Mouse (Mus musculus): ENCODE data around the gene Eps8.

The Eps8 gene

GRCm38 (mm10) chr6:137560358-137560859, 94.3 kb downstream of the Eps8 start:
- DNase-seq = peak; percentile 44

GRCm38 (mm10) chr6:137558840-137559239, 95.8 kb downstream of the Eps8 start:
- no peak for DNase-seq

GRCm38 (mm10) chr6:137557671-137558070, 97.0 kb downstream of the Eps8 start:
- no peak for DNase-seq

DNA sequence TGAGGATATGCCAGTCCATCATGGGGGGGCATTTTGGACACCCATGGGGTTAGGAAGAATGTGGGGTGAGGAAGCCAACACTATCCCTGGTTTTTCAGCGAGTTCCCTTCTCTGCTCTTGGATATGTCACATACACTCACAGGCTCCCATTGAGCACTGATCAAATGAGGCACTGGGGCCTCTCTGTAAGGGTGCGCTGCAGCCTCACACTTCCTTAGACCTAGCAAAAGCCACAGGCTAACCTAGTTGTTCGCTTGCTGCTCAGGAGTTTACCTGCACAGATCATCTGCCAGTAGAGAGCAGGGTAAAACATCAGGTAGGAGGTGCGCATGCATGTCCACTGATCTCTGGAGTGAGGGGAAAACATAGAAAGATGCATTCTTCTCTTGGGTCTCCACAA, 97.5 kb downstream of the Eps8 start:
- DNase-seq = no peak

DNA sequence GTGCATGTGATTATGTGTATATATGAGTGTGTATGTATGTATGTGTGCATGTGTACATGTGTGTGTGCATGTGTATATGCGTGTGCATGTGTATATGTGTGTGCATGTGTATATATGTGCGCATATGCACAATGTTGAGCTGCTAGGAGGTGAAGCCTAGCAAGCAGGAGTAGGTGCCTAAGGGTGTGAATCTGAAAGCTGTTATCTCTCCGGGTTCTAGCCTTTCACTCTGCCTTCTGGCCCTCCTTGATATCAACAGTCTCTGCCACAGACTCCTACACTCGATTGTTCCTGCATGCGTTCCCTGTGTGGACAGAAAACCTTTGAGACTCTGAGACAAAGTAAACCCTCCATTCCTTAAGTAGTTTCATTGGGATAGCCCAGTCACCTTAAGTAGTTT, 98.0 kb downstream of the Eps8 start:
- DNase-seq = no peak

GRCm38 (mm10) chr6:137550181-137550580, 104.5 kb downstream of the Eps8 start:
- no peak for DNase-seq

GRCm38 (mm10) chr6:137548613-137549012, 106.1 kb downstream of the Eps8 start:
- DNase-seq = no peak

GRCm38 (mm10) chr6:137547555-137547954, 107.1 kb downstream of the Eps8 start:
- no peak for DNase-seq

DNA sequence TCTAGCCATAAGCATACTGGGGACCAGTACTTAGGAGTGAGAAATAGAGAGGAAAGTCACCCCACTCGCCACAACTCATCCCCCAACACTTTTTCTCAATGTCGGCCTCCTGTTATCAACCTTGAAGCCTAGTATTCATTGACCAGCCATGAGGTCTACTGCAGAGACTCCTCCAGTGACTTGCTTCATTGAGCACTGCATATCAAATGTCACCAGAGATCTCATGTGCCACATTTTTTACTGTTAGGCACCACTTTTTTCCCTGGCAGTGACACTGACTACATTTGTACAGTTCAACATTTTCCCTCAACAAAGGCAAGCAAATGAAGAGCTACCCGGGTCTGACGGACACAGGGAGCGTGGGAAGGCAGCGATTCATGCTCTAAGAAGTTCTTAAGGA, 108.6 kb downstream of the Eps8 start:
- DNase-seq = no peak

- DNase-seq = no peak
Measured at GRCm38 (mm10) chr6:137545341-137545740, 109.3 kb downstream of the Eps8 start.

- peak; percentile 63 for DNase-seq
Measured at GRCm38 (mm10) chr6:137542231-137543152, 112.2 kb downstream of the Eps8 start.

- DNase-seq = no peak
Measured at GRCm38 (mm10) chr6:137541216-137542176, 113.2 kb downstream of the Eps8 start.

GRCm38 (mm10) chr6:137540800-137541199, 113.9 kb downstream of the Eps8 start:
- no peak for DNase-seq

- no peak for DNase-seq
Measured at GRCm38 (mm10) chr6:137540346-137540745, 114.3 kb downstream of the Eps8 start.

DNA sequence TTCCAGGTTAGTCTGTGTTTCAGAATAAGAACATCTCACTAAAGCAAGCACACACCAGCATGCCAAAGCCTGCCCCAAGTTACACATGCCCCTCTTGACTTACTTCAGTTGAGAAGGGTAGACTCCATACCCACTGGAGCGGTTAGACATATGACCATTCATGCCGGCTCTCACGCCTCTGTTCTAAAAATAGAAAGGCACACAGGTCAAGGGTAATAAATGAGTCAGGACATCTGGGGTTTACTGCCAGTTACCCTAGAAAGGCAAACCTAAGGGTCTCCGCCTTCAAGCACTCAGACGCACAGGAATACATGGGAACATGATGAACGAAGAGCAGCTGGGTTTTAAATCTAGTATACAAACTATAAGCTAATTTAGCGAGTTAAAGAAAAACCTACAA, 115.5 kb downstream of the Eps8 start:
- DNase-seq = no peak

- no peak for DNase-seq
Measured at GRCm38 (mm10) chr6:137532758-137533157, 121.9 kb downstream of the Eps8 start.

- no peak for DNase-seq
Measured at GRCm38 (mm10) chr6:137525769-137526168, 128.9 kb downstream of the Eps8 start.

DNA sequence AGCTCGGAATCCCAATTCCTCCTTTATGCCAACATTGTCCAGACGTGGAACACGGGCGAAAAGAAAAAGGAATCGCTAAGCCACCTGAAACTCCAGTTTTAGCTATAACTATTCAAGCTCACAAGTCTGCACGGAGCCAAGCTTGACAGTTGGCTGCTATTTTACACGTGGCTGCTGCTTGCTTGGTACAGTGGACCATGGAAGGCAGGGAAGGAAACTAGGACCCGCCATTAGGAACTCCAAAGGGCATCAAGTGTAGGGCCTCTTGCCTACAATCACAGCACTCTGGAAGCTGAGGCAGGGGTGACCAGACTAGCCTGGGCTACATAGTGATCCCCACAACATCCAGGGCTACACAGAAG, 134.4 kb downstream of the Eps8 start:
- no peak for DNase-seq

- DNase-seq = no peak
Measured at GRCm38 (mm10) chr6:137519529-137520342, 134.9 kb downstream of the Eps8 start.

GRCm38 (mm10) chr6:137514872-137515271, 139.8 kb downstream of the Eps8 start:
- no peak for DNase-seq

DNA sequence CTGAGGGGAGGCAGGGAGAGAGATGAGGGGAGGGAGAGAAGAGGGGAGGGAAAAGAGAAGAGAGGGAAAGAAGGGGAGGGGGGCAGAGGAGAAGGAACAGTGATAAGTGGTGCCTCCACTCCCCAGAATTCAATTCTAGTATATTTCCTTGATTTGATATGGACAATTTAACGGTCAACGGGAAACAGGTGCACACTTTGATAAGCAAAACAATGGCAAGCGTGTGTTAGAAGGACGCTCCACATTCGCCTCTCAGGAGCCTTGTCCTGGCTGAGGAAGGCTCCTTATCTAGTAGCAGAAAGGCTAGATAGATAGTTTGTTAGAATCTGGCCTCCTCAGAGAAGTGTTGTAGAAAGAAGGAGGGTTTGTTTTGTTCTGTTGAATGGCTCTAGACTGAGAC, 141.9 kb downstream of the Eps8 start:
- no peak for DNase-seq

- no peak for DNase-seq
Measured at GRCm38 (mm10) chr6:137509341-137510045, 145.2 kb downstream of the Eps8 start.

All from embryo, embryonic 11 days (tissue).